Mouse (Mus musculus): ENCODE data around the gene Gm5415.
"Not testable (repeated sequence)": the region's sequence is repeated elsewhere in the genome, so short reads cannot be mapped to it uniquely, and the experiment has no call there.

Gene Gm5415

DNA sequence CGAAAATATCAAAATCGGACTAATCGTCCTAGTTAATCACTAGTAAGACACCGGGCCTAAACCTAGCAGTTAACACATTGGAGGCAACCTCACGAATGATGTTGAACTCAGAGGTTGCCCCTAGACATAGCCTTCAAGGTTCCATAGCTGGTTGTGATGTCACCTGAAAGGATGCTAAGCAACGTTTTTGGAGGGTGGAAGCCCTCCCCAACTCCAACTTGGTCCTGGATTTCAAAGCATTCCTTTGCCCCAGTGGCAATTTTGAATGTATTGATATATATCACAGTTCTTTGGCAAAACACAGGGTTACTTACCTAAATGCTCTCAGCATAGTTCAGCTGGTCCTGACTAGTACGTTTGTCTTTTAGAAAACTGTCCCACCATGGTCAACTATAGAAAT, at the start of gene Gm5415:
Gene Gm5415, minus strand, starts transcription at position 101 of the 400 bp plus-strand sequence.
- not testable (repeated sequence) for DNase-seq (ENCODE audit: low spot score)

DNA sequence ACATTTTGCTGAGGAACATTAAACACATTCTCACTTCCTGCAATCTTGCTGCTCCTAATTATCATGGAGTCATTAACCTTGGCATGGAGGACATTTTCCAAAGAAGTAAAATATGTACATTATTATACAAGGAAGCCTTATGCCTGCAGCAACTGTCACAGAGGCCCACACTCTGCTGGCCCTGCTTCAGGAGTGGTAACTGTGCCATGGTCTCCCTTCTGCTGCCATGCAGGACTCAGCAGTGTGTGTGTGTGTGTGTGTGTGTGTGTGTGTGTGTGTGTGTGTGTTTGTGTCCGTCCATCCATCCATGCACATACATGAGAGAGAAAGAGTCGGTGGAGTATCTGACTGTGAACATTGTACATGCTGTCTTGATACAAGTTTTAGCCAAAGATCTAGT, 21.8 kb upstream of the Gm5415 start:
- no peak for DNase-seq (ENCODE audit: low spot score)

DNA sequence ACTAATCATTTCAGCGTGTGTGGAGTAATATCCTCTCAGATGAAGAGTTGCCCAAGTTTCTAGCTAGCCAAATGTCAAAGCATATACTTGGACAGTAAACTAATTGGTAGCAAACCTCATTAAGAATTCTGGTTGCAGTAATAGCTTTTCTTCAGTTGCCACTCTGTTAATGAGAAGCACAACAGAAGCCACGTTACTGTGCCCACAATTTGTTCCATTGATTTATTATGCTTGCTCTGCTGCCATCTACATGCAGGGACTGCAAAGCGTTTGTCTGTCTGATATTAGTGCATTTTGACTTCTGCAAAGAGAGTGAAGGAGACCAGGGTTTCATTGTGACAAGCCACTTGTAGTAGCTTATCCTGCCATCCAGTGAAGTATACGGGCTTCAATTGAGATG, 6.8 kb upstream of the Gm5415 start:
- no peak for DNase-seq (ENCODE audit: low spot score)

DNA sequence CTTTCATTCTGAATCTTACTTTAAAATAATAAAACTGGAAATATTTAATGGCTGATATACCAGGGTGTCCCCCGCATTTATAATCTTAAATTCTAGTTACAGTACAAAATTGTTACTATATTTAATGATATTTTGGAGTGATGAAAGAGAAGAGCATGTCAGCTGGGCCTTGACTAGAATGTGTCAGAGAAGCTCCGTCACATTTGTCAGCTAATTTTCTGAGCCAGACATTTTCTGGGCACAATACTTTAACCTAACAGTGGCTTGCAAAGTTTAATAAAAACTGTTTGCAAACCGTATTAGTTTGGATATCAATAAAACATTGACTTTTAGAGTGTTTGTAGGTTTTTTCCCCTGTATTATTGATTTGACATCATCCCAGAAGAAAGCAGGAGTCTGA, 6.4 kb upstream of the Gm5415 start:
- DNase-seq (ENCODE audit: low spot score) = no peak

DNA sequence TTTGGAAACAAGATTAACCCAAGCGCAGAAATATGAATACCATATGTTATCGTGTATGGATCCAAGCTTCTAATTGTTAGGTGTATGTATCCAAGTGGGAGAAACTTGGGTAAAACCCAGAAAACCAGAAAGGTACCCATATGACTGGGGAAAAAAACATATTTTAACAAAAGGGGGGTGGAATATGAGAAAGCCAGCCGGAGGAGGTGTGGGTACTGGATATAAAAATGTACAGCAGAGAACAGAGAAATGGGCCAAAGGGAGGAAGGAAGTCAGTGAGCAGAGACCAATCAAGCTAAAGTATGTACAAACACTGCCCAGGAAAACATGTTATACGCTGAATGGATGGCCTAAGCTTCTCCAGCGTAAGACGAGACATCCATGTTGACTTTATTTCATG, 43.7 kb downstream of the Gm5415 start:
- DNase-seq (ENCODE audit: low spot score) = no peak

Measured in urinary bladder, postnatal 14 days (tissue).